Mouse (Mus musculus) hindbrain, embryonic 16.5 days (tissue): Measurements from ENCODE around the gene Ccdc85a. TPM values are rescaled to one million over a fixed set of nuclear protein-coding genes. Genes with fewer than 3 reads are reported as not detected.

ENCODE experiments used
- ATAC-seq: fragments of 200-750 bp; cut with Nextera tagmentation; 2 replicates; pipeline ENCODE4 v1.8.0; 2017; ENCODE audit warnings: moderate TSS enrichment, moderate library complexity
- H3K27ac ChIP-seq: fragments of 300-500 bp; sonication (generic); 2 replicates; pipeline ENCODE4 v1.5.1; 2014; ENCODE audit warnings: low read depth, mild to moderate bottlenecking, control low read depth, low read length, moderate library complexity
- H3K27me3 ChIP-seq: fragments of 300-500 bp; sonication (generic); replicated peaks from 2 replicates; pipeline ENCODE4 v1.6.1; 2014; ENCODE audit warnings: low read length; ENCODE audit not compliant: control insufficient read depth, insufficient read depth
- H3K36me3 ChIP-seq: fragments of 300-500 bp; sonication (generic); 2 replicates; pipeline ENCODE4 v1.6.1; 2014; ENCODE audit warnings: mild to moderate bottlenecking, low read length, moderate library complexity, mixed read lengths; ENCODE audit not compliant: control insufficient read depth, insufficient read depth
- H3K4me1 ChIP-seq: fragments of 300-500 bp; sonication (generic); 2 replicates; pipeline ENCODE4 v1.6.1; 2014; ENCODE audit warnings: low read depth, low read length; ENCODE audit not compliant: control insufficient read depth, insufficient read depth
- H3K4me2 ChIP-seq: fragments of 300-500 bp; sonication (generic); 2 replicates; pipeline ENCODE4 v1.6.1; 2014; ENCODE audit warnings: mild to moderate bottlenecking, low read length, control low read depth, moderate library complexity
- H3K4me3 ChIP-seq: fragments of 300-500 bp; sonication (generic); 2 replicates; pipeline ENCODE4 v1.5.1; 2014; ENCODE audit warnings: mild to moderate bottlenecking, low read length, control low read depth, moderate library complexity
- H3K9ac ChIP-seq: fragments of 300-500 bp; sonication (generic); 2 replicates; pipeline ENCODE4 v1.6.1; 2014; ENCODE audit warnings: low read depth, mild to moderate bottlenecking, control low read depth, low read length, moderate library complexity
- H3K9me3 ChIP-seq: fragments of 300-500 bp; sonication (generic); 2 replicates; pipeline ENCODE4 v1.6.1; 2014; ENCODE audit warnings: mild to moderate bottlenecking, low read length, moderate library complexity; ENCODE audit not compliant: control insufficient read depth
- WGBS: fragments of 180-500 bp; shearing (Covaris S2); extraction: QIAGEN DNeasy Blood & Tissue Kit; methylation state at CpG from one replicate; pipeline ENCODE4 v1.1.7; 2014; 5-methylcytosine and 5-hydroxymethylcytosine counted together
- polyA plus RNA-seq: library from polyadenylated mRNA; unstranded; fragments of >200 nt; fragmentation: Nextera tagmentation; extraction: Ambion mirVana; gene quantifications from 2 replicates; pipeline ENCODE4 v1.2.1, GENCODE M21; 2015

Gene Ccdc85a
- polyA plus RNA-seq, 1 experiment from 2014 or later = 66.3 TPM

- Histone ChIP-seq H3K4me2 (no peak overlapping the region), H3K4me1 (no peaks in the 10 kb centered on the region), H3K27ac (no peak overlapping the region), H3K36me3 (no peaks in the 10 kb centered on the region), H3K9ac (no peak overlapping the region), H3K4me3 (no peak overlapping the region), H3K27me3 (no peaks in the 10 kb centered on the region), H3K9me3 (no peaks in the 10 kb centered on the region)
- WGBS = 89% methylated on average over 2 of the region's 2 CpGs
- ATAC-seq = no peak
Observed at GRCm38 (mm10) chr11:28543429-28543828, 40.7 kb downstream of the Ccdc85a start.

GRCm38 (mm10) chr11:28541307-28541706 lies 42.8 kb downstream of the Ccdc85a start:
- no peak overlapping the region for H3K27ac ChIP-seq
- H3K36me3 ChIP-seq = no peaks in the 10 kb centered on the region
- no peaks in the 10 kb centered on the region for H3K4me1 ChIP-seq
- no peaks in the 10 kb centered on the region for H3K9me3 ChIP-seq
- 94% methylated on average over 1 of the region's 1 CpGs for WGBS
- H3K4me3 ChIP-seq = no peak overlapping the region
- H3K9ac ChIP-seq = no peak overlapping the region
- H3K4me2 ChIP-seq = no peak overlapping the region
- H3K27me3 ChIP-seq = no peaks in the 10 kb centered on the region
- no peak for ATAC-seq

DNA sequence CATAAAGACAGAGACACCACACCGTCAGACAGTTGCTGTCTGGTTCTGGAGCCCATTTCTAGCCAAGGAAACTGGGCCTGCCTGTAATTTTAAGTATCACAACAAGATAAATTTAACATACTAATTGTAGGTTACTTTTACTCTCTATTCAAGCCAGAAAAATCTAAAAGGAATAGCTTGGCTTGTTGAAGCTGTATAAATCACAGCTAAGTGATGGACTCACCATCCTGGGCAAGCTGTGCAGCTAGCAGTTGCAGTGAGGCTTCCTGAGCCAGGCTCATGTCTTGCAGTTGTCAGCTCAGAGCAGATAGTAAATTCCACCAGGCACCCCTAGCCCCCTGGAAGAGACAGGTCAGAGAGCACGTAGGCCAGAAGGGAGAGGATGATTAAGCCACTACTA lies 50.8 kb downstream of the Ccdc85a start:
- Histone ChIP-seq H3K9ac (no peak overlapping the region), H3K36me3 (no peaks in the 10 kb centered on the region), H3K9me3 (peaks cover 5% of the 10 kb centered on the region), H3K4me1 (no peaks in the 10 kb centered on the region), H3K4me3 (no peak overlapping the region), H3K27me3 (no peaks in the 10 kb centered on the region), H3K27ac (no peak overlapping the region), H3K4me2 (no peak overlapping the region)
- ATAC-seq = no peak
- WGBS = 88% methylated on average over 2 of the region's 2 CpGs

GRCm38 (mm10) chr11:28501190-28501589 lies 82.9 kb downstream of the Ccdc85a start:
- Histone ChIP-seq H3K9me3 (no peaks in the 10 kb centered on the region), H3K4me2 (no peak overlapping the region), H3K4me1 (no peaks in the 10 kb centered on the region), H3K4me3 (no peak overlapping the region), H3K27me3 (no peaks in the 10 kb centered on the region), H3K9ac (no peak overlapping the region), H3K36me3 (no peaks in the 10 kb centered on the region), H3K27ac (no peak overlapping the region)
- ATAC-seq = no peak

DNA sequence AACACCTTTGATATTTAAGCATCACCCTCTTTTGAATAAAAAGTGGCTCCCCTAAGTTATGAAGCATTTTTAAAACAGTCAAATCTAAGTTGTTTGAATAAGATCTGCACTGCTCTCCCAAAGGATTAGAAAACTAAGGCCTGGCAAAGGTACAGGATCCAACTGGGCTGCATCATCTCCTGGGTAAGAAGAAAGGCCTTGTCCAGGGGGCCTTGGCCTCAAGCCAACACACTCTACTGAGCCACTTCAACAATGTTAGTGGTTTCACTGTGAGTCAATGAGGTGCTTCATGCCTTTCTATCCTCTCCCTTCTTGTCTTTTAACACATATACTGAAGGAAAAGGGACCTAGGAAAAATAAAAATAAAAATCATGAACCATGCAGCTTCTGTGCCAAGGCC lies 87.1 kb downstream of the Ccdc85a start:
- Histone ChIP-seq H3K4me3 (no peak overlapping the region), H3K4me2 (no peak overlapping the region), H3K27ac (no peak overlapping the region), H3K4me1 (no peaks in the 10 kb centered on the region), H3K36me3 (no peaks in the 10 kb centered on the region), H3K9me3 (no peaks in the 10 kb centered on the region), H3K27me3 (no peaks in the 10 kb centered on the region), H3K9ac (no peak overlapping the region)
- ATAC-seq = no peak

- no peak for ATAC-seq
- no peak overlapping the region for H3K4me2 ChIP-seq
- H3K9ac ChIP-seq = no peak overlapping the region
- no peaks in the 10 kb centered on the region for H3K9me3 ChIP-seq
- no peaks in the 10 kb centered on the region for H3K4me1 ChIP-seq
- H3K27ac ChIP-seq = no peak overlapping the region
- H3K4me3 ChIP-seq = no peak overlapping the region
- H3K27me3 ChIP-seq = no peaks in the 10 kb centered on the region
- no peaks in the 10 kb centered on the region for H3K36me3 ChIP-seq
Observed at GRCm38 (mm10) chr11:28493362-28493761, 90.8 kb downstream of the Ccdc85a start.

DNA sequence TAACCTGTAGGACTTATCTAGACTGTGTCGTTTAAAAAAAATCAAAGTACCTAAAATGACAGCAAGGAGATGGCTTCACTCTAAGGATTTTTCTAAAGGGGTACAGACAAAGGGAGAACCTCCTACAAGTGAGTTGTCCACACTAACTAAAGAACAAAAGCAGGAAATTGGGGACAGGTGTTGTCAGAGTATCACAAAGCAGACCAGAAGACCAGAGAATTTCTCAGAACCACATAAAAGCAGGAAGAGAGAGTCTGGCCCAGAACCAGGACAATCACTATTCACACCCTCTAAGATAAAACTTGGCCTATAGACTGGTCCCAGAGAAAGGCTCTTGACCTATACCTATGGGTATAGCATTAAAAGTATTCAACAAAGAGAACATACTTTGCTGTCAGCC lies 92.8 kb downstream of the Ccdc85a start:
- H3K27ac ChIP-seq = no peak overlapping the region
- 86% methylated on average over 1 of the region's 1 CpGs for WGBS
- H3K9ac ChIP-seq = no peak overlapping the region
- no peaks in the 10 kb centered on the region for H3K27me3 ChIP-seq
- no peaks in the 10 kb centered on the region for H3K36me3 ChIP-seq
- ATAC-seq = no peak
- H3K4me3 ChIP-seq = no peak overlapping the region
- H3K4me2 ChIP-seq = no peak overlapping the region
- no peaks in the 10 kb centered on the region for H3K4me1 ChIP-seq
- no peaks in the 10 kb centered on the region for H3K9me3 ChIP-seq

DNA sequence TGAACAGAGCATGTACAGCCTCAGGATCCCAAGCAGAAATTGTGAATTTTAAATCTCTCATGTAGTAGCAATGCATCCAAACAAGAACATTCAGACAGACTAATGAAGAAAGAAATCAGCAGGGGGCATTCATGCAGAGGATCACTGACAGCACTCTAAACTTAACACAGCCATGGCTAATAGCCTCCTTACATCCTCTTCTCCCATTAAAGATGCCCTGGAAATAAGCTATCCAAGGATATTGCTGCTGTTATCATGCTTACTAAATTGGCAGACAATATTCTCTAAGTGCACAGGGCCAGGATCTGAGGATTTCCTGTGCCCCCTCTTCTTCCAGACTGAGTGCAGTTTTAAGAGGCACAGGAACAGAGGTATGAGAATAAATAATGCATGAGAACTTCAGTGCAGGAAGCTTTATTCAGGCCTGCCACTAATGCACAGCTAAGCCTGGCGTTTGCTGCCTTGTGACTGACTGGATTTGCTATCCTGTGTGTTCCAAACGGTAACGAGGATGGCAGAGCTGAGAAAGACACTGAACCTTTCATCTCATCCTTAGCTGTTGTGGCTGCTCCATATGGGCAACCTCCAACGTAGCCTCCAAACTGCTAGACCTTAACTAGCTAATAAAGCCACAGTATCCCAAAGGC lies 99.9 kb downstream of the Ccdc85a start:
- peaks cover 3% of the 10 kb centered on the region for H3K4me1 ChIP-seq
- no peaks in the 10 kb centered on the region for H3K9me3 ChIP-seq
- ATAC-seq = peak; percentile 69
- H3K4me2 ChIP-seq = no peak overlapping the region
- H3K36me3 ChIP-seq = no peaks in the 10 kb centered on the region
- no peak overlapping the region for H3K9ac ChIP-seq
- H3K27ac ChIP-seq = peak overlapping the region; percentile 54; the same call in 1 of the 2 replicates
- no peak overlapping the region for H3K4me3 ChIP-seq
- WGBS = 26% methylated on average over 4 of the region's 4 CpGs
- no peaks in the 10 kb centered on the region for H3K27me3 ChIP-seq

GRCm38 (mm10) chr11:28477088-28477487 lies 107.0 kb downstream of the Ccdc85a start:
- no peak overlapping the region for H3K4me3 ChIP-seq
- WGBS = 89% methylated on average over 1 of the region's 1 CpGs
- H3K4me2 ChIP-seq = no peak overlapping the region
- no peaks in the 10 kb centered on the region for H3K27me3 ChIP-seq
- no peaks in the 10 kb centered on the region for H3K36me3 ChIP-seq
- no peak overlapping the region for H3K27ac ChIP-seq
- no peak for ATAC-seq
- H3K9me3 ChIP-seq = no peaks in the 10 kb centered on the region
- no peak overlapping the region for H3K9ac ChIP-seq
- H3K4me1 ChIP-seq = no peaks in the 10 kb centered on the region

- no peak for ATAC-seq
Observed at GRCm38 (mm10) chr11:28465726-28466125, 118.4 kb downstream of the Ccdc85a start.

More at GRCm38 (mm10) chr11:28465726-28466125, 118.4 kb downstream of the Ccdc85a start:
- Histone ChIP-seq H3K36me3 (no peaks in the 10 kb centered on the region), H3K4me3 (no peak overlapping the region), H3K27ac (no peak overlapping the region), H3K9ac (no peak overlapping the region), H3K4me1 (no peaks in the 10 kb centered on the region), H3K9me3 (no peaks in the 10 kb centered on the region), H3K4me2 (no peak overlapping the region), H3K27me3 (no peaks in the 10 kb centered on the region)
